ENCODE assay signal across 10 mouse cellular contexts in genomic region chr5:151110461-151110908, GRCm38 (mm10).
A peak's percentile ranks its signal among the peaks of the same experiment; 100 is the strongest.
DNase-seq lines count a peak whose midpoint lies in the region; ATAC-seq lines count a peak whose summit lies in the region.
"Had no signal": no experiment of that assay in that cellular context is flagged by ENCODE, and none has a peak within 500 bp of the region (broad histone marks: within the 10 kb centered on the region; RNA-seq: fewer than 3 reads in every experiment).

No protein-coding gene starts in this region.

- peak; percentile 59 for DNase-seq in adrenal gland, postnatal 10 days
- no peak for DNase-seq in adrenal gland, postnatal 25 days
- DNase-seq in heart, postnatal 36 days, result peak; percentile 61 to 65
- peak; percentile 53 for DNase-seq in lung, postnatal 14 days
- DNase-seq in forebrain, embryonic 10.5 days (ENCODE audit: extremely low spot score, low spot score), result no peak
- DNase-seq in testis, postnatal 14 days (ENCODE audit: low spot score), result no peak
- DNase-seq: B cell, adult 2 months had no signal

- 53% methylated on average over 6 of the region's 6 CpGs for WGBS in forebrain, embryonic 10.5 days

- H3K27me3 ChIP-seq in forebrain, embryonic 10.5 days (ENCODE audit: poor library complexity, severe bottlenecking), result no peaks in the 10 kb centered on the region
- H3K27me3 ChIP-seq: megakaryocyte, embryonic 14.5 days had no signal

- intact Hi-C loops in heart, postnatal 36 days (cut with DNase I), result no loop called here

- no peaks in the 10 kb centered on the region for H3K9me3 ChIP-seq in forebrain, embryonic 10.5 days
- H3K9me3 ChIP-seq: megakaryocyte, embryonic 14.5 days had no signal

- peaks cover 41% of the 10 kb centered on the region for H3K4me1 ChIP-seq in brown adipose tissue, adult 24 weeks (ENCODE audit: control insufficient read depth, insufficient read depth, insufficient read length, low read length)
- peaks cover 23% of the 10 kb centered on the region for H3K4me1 ChIP-seq in forebrain, embryonic 10.5 days
- H3K4me1 ChIP-seq: megakaryocyte, embryonic 14.5 days had no signal

- H3K27ac ChIP-seq in brown adipose tissue, adult 24 weeks (replicated peaks; ENCODE audit: low read depth, low read length), result peak overlapping the region; percentile 61; the same call in 1 of the 2 replicates
- no peak overlapping the region for H3K27ac ChIP-seq in forebrain, embryonic 10.5 days

- H3K36me3 ChIP-seq in forebrain, embryonic 10.5 days (replicated peaks), result no peaks in the 10 kb centered on the region

- ATAC-seq in activated CD4-positive, CD25-positive, alpha-beta regulatory T cell, adult 4 months, result no peak

- H3K4me3 ChIP-seq in brown adipose tissue, adult 24 weeks (ENCODE audit: insufficient read depth, low read depth, low read length), result no peak overlapping the region
- no peak overlapping the region for H3K4me3 ChIP-seq in forebrain, embryonic 10.5 days
- H3K4me3 ChIP-seq: megakaryocyte, embryonic 14.5 days had no signal

Comparison
In these comparisons a context has a peak if more than half of its experiments do, and no peak if none do; other contexts are left out.
1. DNase-seq: peak in adrenal gland, postnatal 10 days (single experiment), heart, postnatal 36 days (2 of 2) and lung, postnatal 14 days (single experiment); none in adrenal gland, postnatal 25 days (single experiment), forebrain, embryonic 10.5 days (single experiment) and testis, postnatal 14 days (single experiment).